Mouse (Mus musculus): ENCODE measurements at regions not wholly inside any gene's neighbourhood (a gene's known extent, or its start where the extent isn't known, plus 50 kb on each side); places are given as distances from the start of the nearest gene placed in this dataset.

GRCm38 (mm10) chr1:189108260-189109035, 100.8 kb upstream of the Kctd3 start:
- no peak for TF ChIP-seq POLR2A (IDR thresholded peaks at IDR 0.05; ENCODE audit: low read depth, low read length)
- TF ChIP-seq CTCF (IDR thresholded peaks at IDR 0.05; ENCODE audit: borderline replicate concordance, insufficient read depth, low read length) = no peak
